Mouse (Mus musculus) Patski (cell line): Measurements from ENCODE around the gene Erf. TPM values are rescaled to one million over a fixed set of nuclear protein-coding genes. Genes with fewer than 3 reads are reported as not detected.

Source experiments
- ATAC-seq: fragments of 100-300 bp; one replicate; pipeline ENCODE4 v1.8.0; 2021
- CTCF ChIA-PET: fragments of 350-600 bp; sonication (Branson Sonifier 250); formaldehyde crosslinking; loops from one replicate; lab custom pipeline; 2022; ENCODE audit warnings: inconsistent platforms; lab: Charles Lee
- POLR2A ChIA-PET: fragments of 350-600 bp; sonication (Branson Sonifier 250); formaldehyde crosslinking; loops from one replicate; lab custom pipeline; 2022; ENCODE audit warnings: antibody characterized with exemption, inconsistent platforms; lab: Charles Lee
- DNase-seq: peaks from one replicate; pipeline ENCODE4 v3.0.0-alpha.2; 2011; ENCODE audit warnings: low read depth, low spot score
- H3K27me3 ChIP-seq: fragments of 371-371 bp; one replicate; pipeline ENCODE4 v1.5.1; 2021
- CTCF ChIP-seq: fragments of 100-300 bp; IDR thresholded peaks from one replicate; pipeline ENCODE4 v1.5.1; 2021
- in situ Hi-C: fragments of 300-500 bp; cut with MboI; formaldehyde crosslinking; loops from 3 replicates; pipeline ENCODE4 v1.11.1; 2018; ENCODE audit warnings: low pct_unique_long_range_greater_than_20kb, mixed read lengths
- polyA plus RNA-seq: library from polyadenylated mRNA; unstranded; gene quantifications from one replicate; pipeline ENCODE4 v1.2.3, GENCODE M21; 2021

Erf gene
- polyA plus RNA-seq, 1 experiment from 2014 or later: 45.9 TPM

DNA sequence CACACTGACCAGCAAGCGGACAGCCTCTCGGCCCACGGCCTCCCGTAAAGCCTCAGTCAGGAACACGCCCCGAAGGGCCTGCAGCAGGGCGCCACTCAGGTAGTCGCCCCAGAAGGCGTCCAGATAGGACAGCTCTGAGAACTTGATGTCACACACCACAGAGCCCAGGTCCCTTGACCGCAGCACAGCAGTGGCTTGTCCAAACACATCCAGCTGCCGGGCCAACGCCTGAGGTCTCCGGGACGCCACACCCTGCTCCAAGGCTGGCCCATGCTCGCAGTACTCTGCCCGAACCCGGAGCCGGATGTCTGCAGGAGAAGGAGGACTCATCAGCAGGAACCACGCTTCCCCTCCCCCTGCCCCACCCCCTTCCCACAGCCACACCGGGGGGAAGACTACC lies 46.9 kb downstream of the Erf start:
- ATAC-seq (no peak), DNase-seq (no peak)
- in situ Hi-C loops: no loop called here
- POLR2A ChIA-PET: interaction anchor here (1.1 kb wide), 1 partner anchor 9 kb away, joined by 3 read pairs; no protein-coding TSS in a partner anchor
- H3K27me3 ChIP-seq: no peaks in the 10 kb centered on the region
- CTCF ChIA-PET: no interaction called here
- no peak for TF ChIP-seq CTCF

DNA sequence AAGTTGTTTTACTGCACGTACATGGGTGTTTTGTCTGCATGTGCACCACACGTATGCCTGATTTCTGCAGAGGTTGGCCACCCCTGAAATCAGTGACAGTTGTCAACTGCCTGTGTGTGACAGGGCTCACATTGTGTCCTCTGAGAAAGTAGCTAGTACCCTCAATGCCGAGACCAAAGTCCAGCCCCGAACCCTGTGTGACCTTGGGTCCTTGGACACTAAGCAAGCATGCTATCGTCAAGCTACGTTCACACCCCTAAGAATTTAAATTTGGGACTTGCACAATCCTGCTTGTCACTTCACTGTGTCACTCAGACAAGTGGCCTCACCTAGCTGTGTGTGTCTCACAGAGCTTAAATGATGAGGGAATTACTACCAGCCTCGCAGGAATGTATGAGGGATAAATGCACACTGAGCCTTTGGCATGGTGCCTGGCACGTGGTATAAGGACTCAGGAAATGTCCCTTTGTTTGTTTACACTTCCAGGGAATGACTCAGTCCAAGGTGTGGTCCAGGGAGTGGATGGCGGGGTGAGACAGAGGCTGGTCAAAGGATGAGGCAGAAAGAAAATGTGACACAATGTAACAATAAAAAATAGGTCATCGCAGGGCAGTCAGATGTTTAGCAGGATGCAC lies 53.1 kb downstream of the Erf start:
- no peak for DNase-seq
- H3K27me3 ChIP-seq: peaks cover 7% of the 10 kb centered on the region
- ChIA-PET CTCF (interaction anchor here (1.1 kb wide), 1 partner anchor 10 kb away, joined by 4 read pairs; no protein-coding TSS in a partner anchor), POLR2A (no interaction called here)
- TF ChIP-seq CTCF: no peak
- in situ Hi-C loops: loop anchor here (25.0 kb wide), 1 partner anchor 390 kb away; no protein-coding TSS in a partner anchor
- peak; percentile 76 for ATAC-seq

GRCm38 (mm10) chr7:25196107-25196506 lies 54.5 kb downstream of the Erf start:
- ATAC-seq (no peak), DNase-seq (no peak)
- peaks cover 7% of the 10 kb centered on the region for H3K27me3 ChIP-seq
- TF ChIP-seq CTCF: no peak
- ChIA-PET CTCF (interaction anchor here (1.9 kb wide), 1 partner anchor 9 kb away, joined by 5 read pairs; no protein-coding TSS in a partner anchor), POLR2A (no interaction called here)
- in situ Hi-C loops: loop anchor here (25.0 kb wide), 1 partner anchor 391 kb away; no protein-coding TSS in a partner anchor

DNA sequence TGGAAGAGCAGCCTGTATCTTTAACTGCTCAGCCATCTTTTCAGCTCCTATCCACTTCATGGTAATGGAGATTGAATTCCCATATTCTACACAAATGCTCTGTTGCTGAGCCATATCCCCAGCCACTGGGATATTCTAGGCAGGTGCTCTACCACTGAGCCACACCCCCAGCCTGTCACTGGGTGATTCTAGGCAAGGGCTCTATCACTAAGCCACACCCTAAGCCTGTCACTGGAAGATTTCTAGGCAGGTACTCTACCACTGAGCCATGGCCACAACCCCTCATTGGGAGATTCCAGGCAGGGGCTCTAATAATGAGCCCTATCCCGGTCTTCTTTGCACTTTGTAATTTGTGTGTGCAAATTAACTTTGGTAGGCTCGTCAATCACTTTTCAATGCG lies 55.4 kb downstream of the Erf start:
- CTCF ChIA-PET: interaction anchor here (1.9 kb wide), 1 partner anchor 8 kb away, joined by 5 read pairs; no protein-coding TSS in a partner anchor
- DNase-seq (no peak), ATAC-seq (no peak)
- peaks cover 7% of the 10 kb centered on the region for H3K27me3 ChIP-seq
- POLR2A ChIA-PET: no interaction called here
- no peak for TF ChIP-seq CTCF
- in situ Hi-C loops: loop anchor here (25.0 kb wide), 1 partner anchor 392 kb away; no protein-coding TSS in a partner anchor

Other genes starting within 250 kb of the Erf start
- 0.05 TPM for gene Atp1a3, start 244.8 kb downstream of the Erf start, polyA plus RNA-seq
- 49.5 TPM for gene Grik5, start 178.4 kb downstream of the Erf start, polyA plus RNA-seq
- 30.0 TPM for gene Zfp574, start 178.2 kb downstream of the Erf start, polyA plus RNA-seq
- 0.09 TPM for gene Pou2f2, start 71.0 kb downstream of the Erf start, polyA plus RNA-seq
- 18.1 TPM for gene Dedd2, start 30.1 kb downstream of the Erf start, polyA plus RNA-seq
- gene Zfp526, start 29.3 kb downstream of the Erf start, polyA plus RNA-seq: 7.6 TPM
- gene Gsk3a, start 12.9 kb downstream of the Erf start, polyA plus RNA-seq: 93.7 TPM
- gene Cic, start 16.9 kb upstream of the Erf start, polyA plus RNA-seq: 138 TPM
- gene Pafah1b3, start 47.2 kb upstream of the Erf start, polyA plus RNA-seq: 157 TPM
- 0.18 TPM for gene Prr19, start 50.6 kb upstream of the Erf start, polyA plus RNA-seq
- 1.7 TPM for gene Tmem145, start 55.3 kb upstream of the Erf start, polyA plus RNA-seq
- gene Megf8, start 66.4 kb upstream of the Erf start, polyA plus RNA-seq: 105 TPM
- not detected for gene Cnfn, start 119.0 kb upstream of the Erf start, polyA plus RNA-seq
- 13.2 TPM for gene Lipe, start 147.9 kb upstream of the Erf start, polyA plus RNA-seq
- 0.10 TPM for gene Cxcl17, start 162.1 kb upstream of the Erf start, polyA plus RNA-seq
- 1.2 TPM for gene Ceacam1, start 226.8 kb upstream of the Erf start, polyA plus RNA-seq